Mouse (Mus musculus) stomach, embryonic 16.5 days (tissue): ENCODE data around the gene Golga7b. TPM values are rescaled to one million over a fixed set of nuclear protein-coding genes. Genes with fewer than 3 reads are reported as not detected.

Experiments used
- ATAC-seq: fragments of 200-750 bp; cut with Nextera tagmentation; 2 replicates; pipeline ENCODE4 v1.8.0; 2017; ENCODE audit warnings: moderate number of reproducible peaks, moderate TSS enrichment; ENCODE audit not compliant: insufficient read depth, low FRiP score
- H3K27ac ChIP-seq: fragments of 300-500 bp; sonication (generic); 2 replicates; pipeline ENCODE4 v1.5.1; 2014; ENCODE audit warnings: low read length
- H3K27me3 ChIP-seq: fragments of 300-500 bp; sonication (generic); 2 replicates; pipeline ENCODE4 v1.6.1; 2014; ENCODE audit warnings: low read length, control low read depth, mixed read lengths; ENCODE audit not compliant: control insufficient read depth, insufficient read depth
- H3K36me3 ChIP-seq: fragments of 300-500 bp; sonication (generic); 2 replicates; pipeline ENCODE4 v1.6.1; 2014; ENCODE audit warnings: low read length; ENCODE audit not compliant: control insufficient read depth, insufficient read depth
- H3K4me1 ChIP-seq: fragments of 300-500 bp; sonication (generic); 2 replicates; pipeline ENCODE4 v1.6.1; 2014; ENCODE audit warnings: low read length, control low read depth, mixed read lengths; ENCODE audit not compliant: control insufficient read depth, insufficient read depth
- H3K4me2 ChIP-seq: fragments of 300-500 bp; sonication (generic); 2 replicates; pipeline ENCODE4 v1.6.1; 2014; ENCODE audit warnings: low read depth, low read length, mixed read lengths
- H3K4me3 ChIP-seq: fragments of 300-500 bp; sonication (generic); replicated peaks from 2 replicates; pipeline ENCODE4 v1.5.1; 2014; ENCODE audit warnings: mild to moderate bottlenecking, low read length
- H3K9ac ChIP-seq: fragments of 300-500 bp; sonication (generic); 2 replicates; pipeline ENCODE4 v1.6.1; 2014; ENCODE audit warnings: low read length
- H3K9me3 ChIP-seq: fragments of 300-500 bp; sonication (generic); replicated peaks from 2 replicates; pipeline ENCODE4 v1.6.1; 2016; ENCODE audit warnings: low read length, control low read depth; ENCODE audit not compliant: control insufficient read depth
- WGBS: fragments of 180-500 bp; shearing (Covaris S2); extraction: QIAGEN DNeasy Blood & Tissue Kit; methylation state at CpG from one replicate; pipeline ENCODE4 v1.1.7; 2014; 5-methylcytosine and 5-hydroxymethylcytosine counted together
- polyA plus RNA-seq: library from polyadenylated mRNA; unstranded; fragments of >200 nt; fragmentation: Nextera tagmentation; extraction: Ambion mirVana; gene quantifications from 2 replicates; pipeline ENCODE4 v1.2.1, GENCODE M21; 2015

Gene Golga7b
- polyA plus RNA-seq, 1 experiment from 2014 or later: 1.1 TPM

DNA sequence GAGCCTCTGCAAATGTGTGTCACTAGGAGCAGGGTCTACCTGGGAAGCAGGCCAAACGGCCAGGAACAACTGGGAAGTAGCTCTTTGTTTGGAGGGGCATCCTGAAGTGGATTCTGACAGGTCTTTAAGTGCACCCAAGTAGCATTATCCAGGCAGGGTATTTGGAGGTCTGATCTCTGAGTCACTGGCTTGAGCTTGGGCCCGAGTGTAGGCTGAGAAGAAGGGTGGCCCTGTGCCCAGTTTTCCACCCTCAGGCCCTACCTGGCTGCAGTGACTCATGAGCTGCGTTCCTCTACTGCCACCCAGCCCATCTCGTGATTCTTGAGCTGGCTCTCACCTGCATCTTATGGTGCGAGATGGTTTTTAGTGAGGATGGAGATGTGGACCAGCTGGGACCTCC, 11.2 kb downstream of the Golga7b start:
- no peak overlapping the region for H3K9ac ChIP-seq
- H3K9me3 ChIP-seq: no peaks in the 10 kb centered on the region
- H3K4me2 ChIP-seq: no peak overlapping the region
- H3K4me3 ChIP-seq: no peak overlapping the region
- no peak for ATAC-seq
- H3K4me1 ChIP-seq: no peaks in the 10 kb centered on the region
- peaks cover 15% of the 10 kb centered on the region for H3K27me3 ChIP-seq
- H3K36me3 ChIP-seq: no peaks in the 10 kb centered on the region
- 59% methylated on average over 5 of the region's 5 CpGs for WGBS
- H3K27ac ChIP-seq: no peak overlapping the region

DNA sequence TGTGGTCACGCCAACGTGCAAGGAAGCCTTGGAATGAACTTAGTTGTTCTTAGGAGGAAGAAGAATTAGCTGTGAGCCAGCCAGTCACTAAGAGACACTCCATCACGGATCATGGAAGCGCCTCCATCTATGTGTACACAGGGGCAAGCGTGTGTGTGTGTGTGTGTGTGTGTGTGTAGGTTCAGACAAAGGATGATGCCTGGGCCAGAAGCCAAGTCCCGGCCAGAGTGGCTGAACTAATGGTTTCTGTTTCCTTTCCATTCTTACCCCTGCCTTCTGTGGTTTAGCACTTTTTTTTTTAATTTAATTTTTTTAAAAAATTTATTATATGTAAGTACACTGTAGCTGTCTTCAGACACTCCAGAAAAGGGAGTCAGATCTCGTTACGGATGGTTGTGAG, 13.1 kb downstream of the Golga7b start:
- no peaks in the 10 kb centered on the region for H3K9me3 ChIP-seq
- H3K4me3 ChIP-seq: no peak overlapping the region
- no peak for ATAC-seq
- H3K27ac ChIP-seq: no peak overlapping the region
- H3K36me3 ChIP-seq: no peaks in the 10 kb centered on the region
- no peak overlapping the region for H3K4me2 ChIP-seq
- H3K27me3 ChIP-seq: peaks cover 7% of the 10 kb centered on the region; the same call in 1 of the 2 replicates
- no peaks in the 10 kb centered on the region for H3K4me1 ChIP-seq
- 77% methylated on average over 8 of the region's 8 CpGs for WGBS
- no peak overlapping the region for H3K9ac ChIP-seq

DNA sequence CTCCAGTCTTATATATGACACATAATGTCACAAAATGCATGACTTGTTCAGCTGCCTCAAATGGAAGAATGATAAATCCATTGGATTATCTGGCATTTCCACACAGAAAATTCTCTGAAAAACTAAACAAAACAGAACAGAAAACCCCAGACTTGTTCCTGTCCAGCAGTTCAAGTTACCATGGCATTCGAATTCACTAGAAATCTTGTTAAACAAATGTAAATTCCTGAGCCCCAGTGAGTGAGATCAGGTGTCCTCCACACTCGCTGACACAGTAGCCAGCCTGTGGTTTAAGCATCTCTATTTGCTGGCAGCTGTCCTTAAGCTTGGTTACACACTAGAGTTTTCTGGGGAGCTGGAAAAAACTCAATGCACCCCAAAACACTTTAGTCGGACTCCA, 16.1 kb downstream of the Golga7b start:
- Histone ChIP-seq H3K4me2 (no peak overlapping the region), H3K4me1 (no peaks in the 10 kb centered on the region), H3K9me3 (no peaks in the 10 kb centered on the region), H3K27ac (no peak overlapping the region), H3K27me3 (no peaks in the 10 kb centered on the region), H3K9ac (no peak overlapping the region), H3K4me3 (no peak overlapping the region), H3K36me3 (no peaks in the 10 kb centered on the region)
- no peak for ATAC-seq
- WGBS: 26% methylated on average over 3 of the region's 3 CpGs

DNA sequence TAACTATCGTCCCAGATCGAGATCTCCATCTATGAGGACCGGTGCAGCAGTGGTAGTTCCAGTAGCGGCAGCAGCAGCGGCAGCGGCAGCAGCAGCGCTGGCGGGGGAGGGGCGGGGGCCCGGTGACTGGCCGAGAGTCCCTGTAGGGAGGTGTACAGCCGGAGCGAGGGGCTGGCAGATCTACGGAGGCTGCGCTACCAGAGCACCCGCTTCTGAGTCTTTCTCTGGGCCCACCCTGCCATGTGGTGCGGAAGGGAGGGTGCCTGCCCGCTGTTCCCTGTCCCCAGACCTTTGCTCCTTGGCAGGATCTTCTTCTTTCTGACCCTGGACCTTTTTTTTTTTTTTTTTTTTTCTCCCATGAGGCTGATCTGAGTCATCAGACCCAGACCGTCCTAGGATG, 21.0 kb downstream of the Golga7b start:
- no peaks in the 10 kb centered on the region for H3K36me3 ChIP-seq
- no peak overlapping the region for H3K4me3 ChIP-seq
- H3K27ac ChIP-seq: no peak overlapping the region
- no peaks in the 10 kb centered on the region for H3K9me3 ChIP-seq
- no peaks in the 10 kb centered on the region for H3K27me3 ChIP-seq
- H3K4me2 ChIP-seq: peak overlapping the region; percentile 18; the same call in 1 of the 2 replicates
- H3K9ac ChIP-seq: no peak overlapping the region
- no peak for ATAC-seq
- no peaks in the 10 kb centered on the region for H3K4me1 ChIP-seq
- WGBS: 1% methylated on average over 19 of the region's 19 CpGs

DNA sequence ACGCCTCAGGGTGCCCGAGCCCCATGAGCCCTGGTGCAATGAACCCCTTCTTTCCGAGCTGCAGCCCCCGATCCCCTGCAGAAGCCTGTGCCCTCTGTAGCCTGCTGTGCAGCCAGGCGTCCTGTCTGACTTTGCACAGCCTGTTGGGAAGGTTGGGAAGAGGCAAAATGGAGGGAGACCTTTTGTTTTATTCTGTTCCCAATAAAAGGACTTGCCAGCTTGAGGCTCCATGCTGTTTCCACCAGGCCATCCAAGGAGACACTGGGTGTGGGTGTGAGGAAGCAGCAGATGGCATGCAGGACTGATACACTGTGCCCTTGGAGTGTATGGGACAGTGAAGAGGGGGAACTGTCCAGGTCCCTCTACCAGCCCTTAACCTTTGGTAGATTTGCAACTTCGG, 22.7 kb downstream of the Golga7b start:
- no peak for ATAC-seq
- 56% methylated on average over 6 of the region's 6 CpGs for WGBS
- no peaks in the 10 kb centered on the region for H3K36me3 ChIP-seq
- no peak overlapping the region for H3K27ac ChIP-seq
- H3K4me3 ChIP-seq: no peak overlapping the region
- H3K9ac ChIP-seq: no peak overlapping the region
- no peak overlapping the region for H3K4me2 ChIP-seq
- H3K4me1 ChIP-seq: no peaks in the 10 kb centered on the region
- H3K9me3 ChIP-seq: no peaks in the 10 kb centered on the region
- no peaks in the 10 kb centered on the region for H3K27me3 ChIP-seq

DNA sequence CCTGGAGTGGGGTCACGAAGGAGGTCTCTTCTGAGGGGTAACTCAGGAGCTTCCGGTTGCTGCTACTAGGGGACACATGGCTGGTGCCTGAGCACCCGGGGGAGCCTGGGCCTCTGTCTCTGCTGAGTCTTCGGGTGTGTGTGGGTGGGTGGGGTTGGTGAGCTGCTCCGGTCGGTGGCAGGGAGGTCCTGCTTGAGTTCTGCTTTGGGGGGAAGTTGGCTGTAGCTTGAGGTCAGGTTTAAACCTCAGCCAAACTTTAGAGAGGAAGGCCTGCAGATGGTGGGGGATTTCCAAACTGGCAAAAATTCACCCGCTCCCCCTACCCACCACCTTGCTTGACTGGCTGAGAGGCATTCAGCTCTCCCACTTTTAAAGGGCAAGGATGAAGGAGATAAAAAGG, 23.8 kb downstream of the Golga7b start:
- no peaks in the 10 kb centered on the region for H3K27me3 ChIP-seq
- no peaks in the 10 kb centered on the region for H3K9me3 ChIP-seq
- H3K4me3 ChIP-seq: no peak overlapping the region
- H3K27ac ChIP-seq: no peak overlapping the region
- 75% methylated on average over 7 of the region's 7 CpGs for WGBS
- no peaks in the 10 kb centered on the region for H3K36me3 ChIP-seq
- ATAC-seq: no peak
- no peak overlapping the region for H3K9ac ChIP-seq
- no peaks in the 10 kb centered on the region for H3K4me1 ChIP-seq
- no peak overlapping the region for H3K4me2 ChIP-seq

DNA sequence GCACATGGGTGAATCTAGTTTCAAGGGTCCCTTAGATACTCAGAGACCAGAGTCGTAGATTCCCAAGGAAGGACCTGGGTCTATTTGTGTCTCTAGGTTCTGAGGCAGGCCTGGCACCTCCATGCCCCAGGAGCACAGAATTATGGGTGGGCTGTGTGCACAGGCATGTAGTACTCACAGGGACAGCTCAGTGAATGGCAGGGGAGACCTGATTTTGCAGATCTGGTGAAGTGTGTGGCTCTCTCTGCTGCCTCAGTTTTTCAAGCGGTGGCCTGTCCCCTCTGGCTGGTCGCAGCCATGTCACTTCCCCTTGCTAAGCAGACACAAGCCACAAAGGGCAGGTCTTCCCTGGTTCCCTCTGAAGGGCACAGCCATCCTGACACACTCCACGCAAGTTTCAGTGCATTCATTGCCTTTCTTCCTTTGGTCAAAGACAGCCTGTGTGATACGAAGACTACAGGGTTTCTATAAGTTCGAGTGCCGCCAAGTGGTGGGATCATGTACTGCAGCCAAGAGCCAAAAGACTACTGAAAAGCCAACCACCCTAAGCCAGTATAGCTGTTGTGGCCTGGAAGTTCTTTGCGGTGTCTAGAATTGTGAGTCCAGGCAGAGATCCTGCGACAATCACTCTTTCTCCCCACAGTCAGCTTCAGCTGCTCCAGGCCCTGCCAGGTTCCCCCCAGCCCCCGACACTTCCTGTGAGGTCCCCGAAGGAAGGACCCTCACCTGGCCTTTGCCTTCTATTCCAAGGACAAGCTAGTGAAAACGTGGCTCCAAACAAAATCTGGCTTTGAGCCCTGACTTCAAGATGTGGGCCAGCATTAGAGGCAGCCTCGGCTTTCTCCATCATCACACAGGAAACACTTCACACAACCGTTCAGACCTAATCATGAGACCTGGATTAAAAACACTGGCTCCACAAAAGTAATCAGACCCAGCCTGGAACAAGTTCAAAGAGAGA, 24.9 kb downstream of the Golga7b start:
- no peaks in the 10 kb centered on the region for H3K27me3 ChIP-seq
- H3K9me3 ChIP-seq: no peaks in the 10 kb centered on the region
- no peak overlapping the region for H3K9ac ChIP-seq
- H3K27ac ChIP-seq: no peak overlapping the region
- no peaks in the 10 kb centered on the region for H3K36me3 ChIP-seq
- H3K4me1 ChIP-seq: no peaks in the 10 kb centered on the region
- 40% methylated on average over 14 of the region's 14 CpGs for WGBS
- no peak overlapping the region for H3K4me2 ChIP-seq
- ATAC-seq: no peak
- H3K4me3 ChIP-seq: no peak overlapping the region

DNA sequence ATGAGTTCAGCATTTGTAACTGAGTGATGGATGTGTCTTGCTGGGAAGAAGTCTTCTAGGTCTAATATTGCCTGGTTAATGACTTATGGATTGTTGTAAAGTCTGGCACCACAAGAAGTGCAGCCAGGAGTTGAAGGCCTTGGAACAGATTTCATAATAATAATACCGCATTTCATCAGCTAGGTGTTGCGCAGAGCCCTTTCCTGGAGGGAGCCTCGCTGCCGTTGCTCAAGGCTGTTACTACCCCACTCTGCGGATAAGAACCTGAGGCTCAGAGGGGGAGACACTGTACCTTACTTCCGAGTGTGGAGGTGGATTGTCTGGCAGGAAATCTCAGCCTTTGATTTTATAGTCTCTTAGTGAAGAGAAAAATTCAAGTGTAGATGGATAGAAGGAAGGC, 29.9 kb downstream of the Golga7b start:
- Histone ChIP-seq H3K9me3 (no peaks in the 10 kb centered on the region), H3K36me3 (no peaks in the 10 kb centered on the region), H3K4me3 (no peak overlapping the region), H3K4me2 (no peak overlapping the region), H3K27me3 (no peaks in the 10 kb centered on the region), H3K9ac (no peak overlapping the region), H3K4me1 (no peaks in the 10 kb centered on the region), H3K27ac (no peak overlapping the region)
- ATAC-seq: no peak
- WGBS: 84% methylated on average over 6 of the region's 6 CpGs

DNA sequence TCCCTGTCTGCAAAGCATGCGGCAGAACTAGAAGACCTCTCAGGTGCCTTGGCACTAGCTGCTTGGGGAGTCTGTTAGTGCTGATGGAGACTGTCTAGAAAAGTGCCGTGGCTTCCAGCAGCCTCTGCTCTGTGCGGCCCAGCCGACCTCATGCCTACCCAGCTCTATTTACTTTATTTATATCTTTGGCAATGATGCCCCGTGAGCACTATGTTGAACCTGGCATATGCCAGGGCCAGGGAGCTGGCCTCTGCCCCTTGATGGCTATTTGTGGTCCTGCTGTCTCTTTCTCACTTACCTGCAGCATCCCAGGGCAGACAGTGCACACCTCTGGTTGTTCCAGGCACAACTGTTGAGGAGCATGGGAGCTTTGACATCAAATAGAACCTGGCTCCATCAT, 31.1 kb downstream of the Golga7b start:
- Histone ChIP-seq H3K36me3 (no peaks in the 10 kb centered on the region), H3K27me3 (no peaks in the 10 kb centered on the region), H3K4me1 (no peaks in the 10 kb centered on the region), H3K27ac (no peak overlapping the region), H3K9ac (no peak overlapping the region), H3K4me2 (no peak overlapping the region), H3K4me3 (no peak overlapping the region), H3K9me3 (no peaks in the 10 kb centered on the region)
- ATAC-seq: no peak
- WGBS: 73% methylated on average over 5 of the region's 5 CpGs
